Mouse (Mus musculus): ENCODE results near the gene Rapgef3.

Gene Rapgef3

GRCm38 (mm10) chr15:97719494-97719893 lies 48.3 kb downstream of the Rapgef3 start:
- no peak for DNase-seq

DNA sequence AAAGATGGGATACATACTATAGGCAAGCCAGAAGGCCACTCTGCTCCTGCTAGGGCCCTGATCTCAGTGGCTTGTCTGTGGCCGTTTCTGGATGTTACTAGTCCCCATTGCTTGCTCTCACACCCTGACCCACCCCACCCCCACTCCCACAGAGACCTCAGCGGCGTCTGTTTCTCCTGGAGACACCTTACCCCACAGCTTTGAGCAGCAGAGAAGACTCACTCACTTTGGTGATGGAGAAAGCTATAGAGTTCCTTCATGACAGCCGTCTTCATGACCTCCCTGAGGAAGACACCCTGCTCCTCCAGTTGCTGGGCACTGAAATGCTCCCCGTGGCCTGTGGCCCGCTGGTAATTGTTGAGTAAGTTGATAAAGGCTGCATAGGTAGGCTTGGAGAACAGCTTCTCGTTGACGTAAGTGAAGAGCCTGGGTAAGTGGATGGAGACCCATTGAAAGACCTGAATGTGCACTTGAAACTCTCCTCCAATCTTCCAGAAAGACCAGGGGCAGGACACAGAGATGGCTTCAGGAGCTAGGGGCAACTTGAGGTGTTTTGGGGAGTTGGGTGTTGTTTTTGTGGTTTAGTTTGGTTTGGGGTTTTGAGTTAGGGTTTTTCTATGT lies 49.1 kb downstream of the Rapgef3 start:
- no peak for DNase-seq

DNA sequence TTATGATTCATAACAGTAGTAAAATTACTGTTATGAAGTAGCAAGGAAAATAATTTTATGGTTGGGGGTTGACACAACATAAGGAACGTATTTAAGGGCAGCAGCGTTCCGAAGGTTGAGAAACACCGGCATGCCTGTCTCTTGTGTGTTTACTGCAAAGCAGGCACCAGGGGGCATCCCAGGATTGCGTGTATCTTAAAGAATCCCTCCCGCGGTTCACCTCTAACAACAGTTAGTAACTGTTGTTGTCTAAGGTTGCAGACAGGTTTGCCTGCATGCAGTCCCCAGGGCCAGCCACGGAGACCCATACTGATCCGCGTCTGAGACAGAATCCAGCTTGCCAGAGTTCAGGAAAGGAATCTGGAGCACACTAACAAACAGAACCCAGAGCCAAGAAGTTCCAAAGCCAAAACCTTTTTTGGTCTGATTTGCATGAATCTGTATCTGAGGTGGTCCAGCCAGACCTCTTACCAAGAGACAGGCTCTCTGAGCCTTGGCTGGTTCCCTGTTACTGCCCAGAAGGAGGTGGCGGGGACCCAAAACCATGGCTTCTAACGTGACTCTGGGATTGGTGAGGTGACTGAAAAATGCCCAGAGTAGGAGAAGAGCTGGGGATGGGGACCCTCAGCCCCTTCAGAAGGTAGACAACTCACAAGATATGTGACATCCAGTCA lies 49.8 kb downstream of the Rapgef3 start:
- peak; percentile 78 to 84 for DNase-seq

DNA sequence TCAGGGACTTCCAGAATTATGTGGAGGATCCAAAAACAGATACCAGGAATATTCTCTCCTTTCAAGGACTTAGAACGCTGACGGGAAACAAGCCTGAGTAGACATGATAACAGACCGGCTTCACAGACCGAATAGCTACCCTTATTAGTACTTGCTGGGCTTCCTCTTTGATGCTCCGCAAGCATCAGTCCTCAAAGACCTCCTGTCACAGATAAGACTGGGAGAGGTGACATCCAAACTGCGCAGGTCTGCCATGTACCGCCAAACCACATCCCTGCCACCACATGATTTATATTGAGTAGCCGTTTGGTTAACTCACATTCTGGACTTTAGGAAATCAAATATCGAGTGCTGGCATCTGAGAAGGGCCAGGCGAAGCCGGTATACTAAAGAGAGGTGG lies 51.0 kb downstream of the Rapgef3 start:
- DNase-seq = no peak

- DNase-seq = no peak
Measured at GRCm38 (mm10) chr15:97715734-97716133, 52.0 kb downstream of the Rapgef3 start.

- no peak for DNase-seq
Measured at GRCm38 (mm10) chr15:97715083-97715482, 52.7 kb downstream of the Rapgef3 start.

DNA sequence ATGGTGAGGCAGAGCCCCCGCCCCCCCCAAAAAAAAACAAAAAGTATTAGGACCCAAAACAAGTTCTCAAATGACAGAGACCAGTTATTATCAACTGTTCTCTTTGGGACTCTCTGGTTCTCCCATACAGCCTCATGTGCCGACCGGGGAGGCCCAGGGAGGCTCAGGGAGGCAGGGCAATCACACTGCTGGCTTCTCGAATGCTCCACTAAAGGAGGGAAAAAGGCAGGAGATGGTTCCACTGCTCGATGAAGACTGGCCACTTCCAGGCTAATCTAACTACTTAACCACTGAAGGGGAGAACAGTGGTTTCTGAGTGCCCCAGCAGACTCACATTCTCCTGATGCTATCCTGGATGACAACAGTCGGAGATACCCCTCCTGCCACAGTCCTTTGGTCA lies 55.2 kb downstream of the Rapgef3 start:
- DNase-seq = no peak

GRCm38 (mm10) chr15:97710906-97711305 lies 56.9 kb downstream of the Rapgef3 start:
- DNase-seq = no peak

GRCm38 (mm10) chr15:97705211-97706050 lies 62.3 kb downstream of the Rapgef3 start, which contains the start of gene Rpap3:
Gene Rpap3, minus strand, starts transcription at chr15:97705825.
- DNase-seq = peak; percentile 91 to 94

DNA sequence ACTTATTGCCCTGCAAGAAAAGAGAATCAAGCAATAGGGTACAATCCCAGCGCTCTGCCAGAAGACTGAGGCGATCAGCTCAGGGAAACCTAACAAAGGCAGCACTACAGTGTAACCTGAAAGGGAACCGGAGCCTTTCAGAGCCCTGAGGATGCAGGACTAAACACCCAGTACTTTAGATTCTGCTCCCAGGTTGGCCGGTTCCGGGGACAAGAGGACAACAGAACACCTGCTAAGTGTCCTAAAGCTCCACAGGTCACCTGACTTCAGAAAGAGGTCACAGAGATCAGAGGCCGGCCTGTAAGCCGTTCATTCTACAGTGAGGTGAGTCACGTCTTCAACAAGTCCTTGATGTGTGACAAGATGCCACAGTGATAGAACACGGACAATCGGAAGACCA lies 71.2 kb downstream of the Rapgef3 start:
- no peak for DNase-seq
